Mouse (Mus musculus): ENCODE results near the gene Acvrl1. TPM values are rescaled to one million over a fixed set of nuclear protein-coding genes. Genes with fewer than 3 reads are reported as not detected.

Acvrl1 gene
- total RNA-seq, 2 experiments from 2014 or later: 13.8 to 15.1 TPM

- no peak for TF ChIP-seq CTCF (IDR thresholded peaks at IDR 0.05)
- H3K4me3 ChIP-seq: peak overlapping the region; percentile 79
- DNase-seq (ENCODE audit: extremely low spot score in 1 of 2, low spot score in 2 of 2): no peak
- peak overlapping the region; percentile 95 for H3K27ac ChIP-seq
- intact Hi-C loops (cut with DNase I): no loop called here
Observed at GRCm38 (mm10) chr15:101175131-101175460, 46.8 kb downstream of the Acvrl1 start.

- intact Hi-C loops (cut with DNase I): no loop called here
- no peak for DNase-seq (ENCODE audit: extremely low spot score in 1 of 2, low spot score in 2 of 2)
- Histone ChIP-seq H3K4me3 (peak overlapping the region; percentile 79), H3K27ac (peak overlapping the region; percentile 95)
- no peak for TF ChIP-seq CTCF (IDR thresholded peaks at IDR 0.05)
Observed at GRCm38 (mm10) chr15:101175613-101176283, 47.4 kb downstream of the Acvrl1 start.

DNA sequence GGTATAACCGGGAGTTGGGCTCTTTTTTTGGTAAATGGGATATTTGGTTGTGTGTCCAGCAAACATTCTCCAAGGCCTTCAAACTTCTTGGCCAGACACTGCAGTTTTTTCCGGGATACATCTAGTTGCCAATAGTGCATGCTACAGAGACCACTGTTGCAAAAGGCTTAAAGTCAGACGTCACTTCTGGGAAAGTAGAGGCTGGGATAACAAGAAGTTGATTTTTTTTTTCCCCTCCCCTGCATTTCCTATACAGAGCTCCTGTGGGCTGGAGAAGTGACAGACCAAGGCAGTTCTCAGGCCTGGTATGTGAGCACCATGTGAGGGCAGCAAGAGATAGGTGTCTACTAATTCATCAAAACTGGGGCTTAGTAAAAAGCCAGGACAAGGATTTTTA is 48.0 kb downstream of the Acvrl1 start:
- H3K27ac ChIP-seq: no peak overlapping the region; the same call in none of the 2 replicates
- DNase-seq (ENCODE audit: extremely low spot score in 1 of 2, low spot score in 2 of 2): no peak
- intact Hi-C loops (cut with DNase I): no loop called here
- TF ChIP-seq CTCF (IDR thresholded peaks at IDR 0.05): no peak
- peak overlapping the region; percentile 79 for H3K4me3 ChIP-seq

GRCm38 (mm10) chr15:101176795-101177691 is 48.7 kb downstream of the Acvrl1 start:
- no peak for DNase-seq (ENCODE audit: extremely low spot score in 1 of 2, low spot score in 2 of 2)
- peak overlapping the region; percentile 79; the same call in 1 of the 2 replicates for H3K4me3 ChIP-seq
- TF ChIP-seq CTCF (IDR thresholded peaks at IDR 0.05): no peak
- intact Hi-C loops (cut with DNase I): no loop called here
- H3K27ac ChIP-seq: peak overlapping the region; percentile 70

DNA sequence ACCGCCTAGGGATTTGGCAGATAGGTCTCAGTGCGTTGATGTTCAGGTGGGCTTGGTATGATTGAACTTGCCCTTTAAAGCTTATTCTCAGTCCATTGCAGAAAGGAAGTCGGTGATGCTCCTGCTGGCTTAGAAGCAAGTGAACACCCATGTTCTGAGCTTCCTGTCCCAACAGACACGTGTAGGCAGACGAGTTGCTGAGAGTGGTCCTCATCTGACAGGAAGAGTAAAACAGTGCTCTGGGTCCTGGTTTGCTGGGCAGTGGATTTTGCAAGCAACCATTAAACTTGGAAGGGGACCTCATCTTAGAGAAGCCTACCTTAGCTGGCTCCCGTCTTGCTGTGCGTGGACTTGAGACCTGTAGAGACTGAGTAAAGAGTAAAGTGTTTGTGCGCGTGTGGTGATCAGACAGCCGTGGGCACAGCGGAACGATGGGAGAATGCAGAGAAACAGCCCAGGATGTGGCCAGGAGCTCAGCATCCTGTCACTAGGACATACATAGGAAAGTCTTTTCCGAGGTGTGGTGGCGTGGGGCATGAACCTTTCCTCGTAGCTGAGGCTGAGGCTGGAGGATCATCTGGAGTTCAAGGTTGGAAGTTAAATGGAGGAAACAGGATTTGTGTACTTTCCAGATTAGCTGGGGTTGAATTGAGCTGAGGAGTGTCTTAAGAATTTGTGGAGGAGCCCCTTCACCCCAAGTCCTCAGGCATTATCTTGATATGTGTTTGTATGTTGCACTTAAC is 52.2 kb downstream of the Acvrl1 start:
- DNase-seq (ENCODE audit: extremely low spot score in 1 of 2, low spot score in 2 of 2): no peak
- no peak overlapping the region for H3K27ac ChIP-seq
- no peak for TF ChIP-seq CTCF (IDR thresholded peaks at IDR 0.05)
- intact Hi-C loops (cut with DNase I): no loop called here
- no peak overlapping the region for H3K4me3 ChIP-seq

DNA sequence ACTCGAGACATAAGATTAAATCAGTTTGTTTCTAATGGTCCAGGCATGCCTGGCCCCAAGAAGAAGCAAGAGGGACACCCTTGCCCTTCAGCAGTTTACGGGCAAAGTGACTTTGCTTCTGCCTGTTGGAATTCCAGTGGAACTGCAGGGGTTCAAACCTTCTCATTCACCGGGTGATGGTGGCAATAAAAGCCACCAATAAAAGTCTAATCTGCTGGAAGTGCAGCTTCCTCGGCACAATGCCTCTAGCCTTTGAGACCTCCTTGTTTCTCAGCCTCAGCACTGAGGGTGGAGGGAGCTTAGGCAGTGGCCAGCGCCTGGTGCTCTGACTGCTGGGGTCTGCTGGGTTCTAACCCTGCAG is 52.8 kb downstream of the Acvrl1 start:
- Histone ChIP-seq H3K27ac (no peak overlapping the region), H3K4me3 (no peak overlapping the region)
- no peak for DNase-seq (ENCODE audit: extremely low spot score in 1 of 2, low spot score in 2 of 2)
- intact Hi-C loops (cut with DNase I): no loop called here
- TF ChIP-seq CTCF (IDR thresholded peaks at IDR 0.05): no peak

DNA sequence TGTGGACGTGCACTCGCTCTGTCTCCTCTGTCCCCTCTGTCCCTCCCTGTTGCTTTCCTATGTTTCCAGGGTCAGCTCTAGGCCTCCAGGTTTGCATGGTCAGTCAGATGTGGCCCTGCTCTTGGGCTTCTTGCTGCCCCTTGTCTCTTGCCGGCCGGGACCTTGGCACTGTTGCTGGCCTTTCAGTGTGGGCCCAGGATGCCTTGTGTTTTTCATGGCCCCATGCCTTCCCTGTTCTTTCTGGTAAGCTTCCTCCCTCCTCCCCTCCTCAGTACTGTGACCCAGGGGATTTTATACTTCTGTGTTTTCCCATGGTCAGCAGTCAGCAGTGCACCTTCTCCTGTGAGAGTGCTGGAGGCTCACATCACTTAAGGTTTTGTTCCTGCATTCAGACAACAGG is 53.2 kb downstream of the Acvrl1 start:
- no peak for DNase-seq (ENCODE audit: extremely low spot score in 1 of 2, low spot score in 2 of 2)
- Histone ChIP-seq H3K27ac (no peak overlapping the region), H3K4me3 (no peak overlapping the region)
- intact Hi-C loops (cut with DNase I): no loop called here
- no peak for TF ChIP-seq CTCF (IDR thresholded peaks at IDR 0.05)

GRCm38 (mm10) chr15:101182676-101183075 is 54.4 kb downstream of the Acvrl1 start:
- intact Hi-C loops (cut with DNase I): no loop called here
- TF ChIP-seq CTCF (IDR thresholded peaks at IDR 0.05): no peak
- H3K27ac ChIP-seq: no peak overlapping the region
- H3K4me3 ChIP-seq: no peak overlapping the region
- no peak for DNase-seq (ENCODE audit: extremely low spot score in 1 of 2, low spot score in 2 of 2)

DNA sequence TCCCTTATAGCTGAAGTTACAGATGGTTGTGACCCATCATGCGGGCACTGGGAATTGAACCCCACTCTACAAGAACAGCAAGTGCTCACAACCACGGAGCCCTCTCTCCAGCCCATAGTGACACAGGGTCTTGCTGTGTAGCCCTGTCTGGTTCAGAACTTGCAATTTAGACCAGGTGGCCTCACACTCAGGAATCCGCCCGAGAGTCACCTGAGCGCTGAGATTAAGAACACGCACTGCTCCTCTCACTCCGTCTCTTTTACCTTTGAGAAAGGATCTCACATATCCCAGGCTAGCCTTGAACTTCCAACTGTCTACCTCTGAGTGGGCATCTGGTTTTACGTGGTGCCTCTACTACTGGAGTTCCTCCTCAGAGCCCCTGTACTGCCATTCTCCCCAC is 56.0 kb downstream of the Acvrl1 start:
- Histone ChIP-seq H3K4me3 (no peak overlapping the region), H3K27ac (no peak overlapping the region)
- intact Hi-C loops (cut with DNase I): no loop called here
- no peak for TF ChIP-seq CTCF (IDR thresholded peaks at IDR 0.05)
- no peak for DNase-seq (ENCODE audit: extremely low spot score in 1 of 2, low spot score in 2 of 2)

DNA sequence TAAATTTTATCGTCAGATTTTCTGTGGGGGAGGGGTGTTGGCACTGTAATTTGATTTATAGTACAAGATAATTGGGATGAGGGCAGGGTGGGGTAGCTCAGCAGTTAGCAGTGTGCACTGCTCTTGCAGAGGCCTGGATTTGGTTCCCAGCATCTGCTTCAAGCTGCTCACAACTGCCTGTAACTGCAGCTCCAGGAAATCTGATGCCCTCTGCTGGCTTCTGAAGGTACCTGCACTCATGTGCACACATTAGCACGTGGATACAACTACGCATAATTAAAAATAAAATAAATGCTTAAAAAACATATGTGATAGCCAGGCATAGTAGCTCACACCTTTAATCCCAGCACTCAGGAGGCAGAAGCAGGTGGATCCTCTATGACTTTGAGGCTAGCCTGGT is 57.2 kb downstream of the Acvrl1 start:
- no peak overlapping the region for H3K27ac ChIP-seq
- no peak overlapping the region for H3K4me3 ChIP-seq
- intact Hi-C loops (cut with DNase I): no loop called here

DNA sequence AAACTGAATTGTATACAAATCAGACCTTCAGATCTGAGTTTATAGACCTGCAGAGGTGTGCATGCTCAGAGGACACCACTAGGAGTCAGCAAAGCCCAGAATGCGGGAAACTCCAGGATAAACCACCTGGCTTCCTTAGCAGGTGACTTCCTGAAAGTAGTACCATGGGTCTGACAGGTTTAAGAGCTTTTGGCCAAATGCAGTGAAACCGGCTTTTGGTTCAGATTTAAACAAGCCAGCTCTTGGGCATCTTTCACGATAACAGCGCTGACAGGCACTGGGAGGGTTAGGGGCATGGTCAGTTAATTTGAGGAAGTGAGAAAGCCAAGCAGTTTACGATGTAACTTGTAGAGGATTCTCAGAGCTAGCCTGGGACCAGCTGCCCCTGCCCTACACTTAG is 59.6 kb downstream of the Acvrl1 start:
- peak; percentile 18 for TF ChIP-seq CTCF (IDR thresholded peaks at IDR 0.05)

More for the DNA sequence above, 57.2 kb downstream of the Acvrl1 start:
- TF ChIP-seq CTCF (IDR thresholded peaks at IDR 0.05): peak; percentile 28
- no peak for DNase-seq (ENCODE audit: extremely low spot score in 1 of 2, low spot score in 2 of 2)

More for the DNA sequence above, 59.6 kb downstream of the Acvrl1 start:
- DNase-seq (ENCODE audit: extremely low spot score in 1 of 2, low spot score in 2 of 2): no peak
- intact Hi-C loops (cut with DNase I): no loop called here
- no peak overlapping the region for H3K27ac ChIP-seq
- H3K4me3 ChIP-seq: no peak overlapping the region

Measured in left cerebral cortex, adult 2 months (tissue).